Comparison of ENCODE assay signal across 22 mouse cellular contexts in genomic region chr17:4133678-4134077, GRCm38 (mm10).
A peak's percentile ranks its signal among the peaks of the same experiment; 100 is the strongest.
DNase-seq lines count a peak whose midpoint lies in the region; ATAC-seq and TF ChIP-seq lines count a peak whose summit lies in the region.
"Had no signal": no experiment of that assay in that cellular context is flagged by ENCODE, and none has a peak within 500 bp of the region (broad histone marks: within the 10 kb centered on the region; RNA-seq: fewer than 3 reads in every experiment).

No protein-coding gene starts in this region.

- 37% methylated on average over 3 of the region's 3 CpGs for WGBS in heart, adult 2 months
- WGBS in heart, embryonic 13.5 days, result 40% methylated on average over 3 of the region's 3 CpGs
- WGBS in heart, postnatal 0 days, result 24% methylated on average over 3 of the region's 3 CpGs

- DNase-seq in heart, adult 2 months, result no peak
- no peak for DNase-seq in heart, postnatal 14 days
- DNase-seq in Muller cell, postnatal 12 days (ENCODE audit: inconsistent ontology term), result peak; percentile 50
- DNase-seq in heart, postnatal 0 days (ENCODE audit: low spot score), result peak; percentile 83
- DNase-seq in thymus, postnatal 10 days (ENCODE audit: low spot score in 2 of 2), result no peak
- DNase-seq: adrenal gland, adult 8-10 months; adrenal gland, postnatal 36 days; cerebellum, adult 11 months; cerebellum, adult 8-10 months; cerebellum, postnatal 14 days; forebrain, postnatal 0 days; gastrocnemius, adult 2 months; gastrocnemius, postnatal 25 days; kidney, adult 8-10 months had no signal

- TF ChIP-seq POLR2A in heart, adult 2 months (IDR thresholded peaks at IDR 0.05; ENCODE audit: insufficient read depth, low read depth, low read length), result no peak

- H3K27ac ChIP-seq in heart, adult 2 months, result peak overlapping the region; percentile 90
- H3K27ac ChIP-seq in heart, embryonic 13.5 days (replicated peaks), result peak overlapping the region; percentile 59
- peak overlapping the region; percentile 83 for H3K27ac ChIP-seq in heart, postnatal 0 days (ENCODE audit: low read depth)
- H3K27ac ChIP-seq: embryonic facial prominence, embryonic 13.5 days; forebrain, embryonic 13.5 days; gastrocnemius, adult 2 months; hindbrain, embryonic 12.5 days had no signal

- no peak for TF ChIP-seq EP300 in heart, adult 2 months (IDR thresholded peaks at IDR 0.05; ENCODE audit: insufficient read depth, low read depth, low read length)
- no peak for TF ChIP-seq EP300 in heart, postnatal 0 days (IDR thresholded peaks at IDR 0.05; ENCODE audit: low read depth)

- no peaks in the 10 kb centered on the region for H3K79me2 ChIP-seq in heart, adult 2 months (replicated peaks; ENCODE audit: control insufficient read depth, insufficient read depth, low read length)

- intact Hi-C loops in heart, adult 2 months (cut with DNase I), result loop anchor here (5.0 to 10.0 kb wide), 2 partner anchors 39 to 481 kb away; no protein-coding TSS in a partner anchor
- intact Hi-C loops in heart, postnatal 14 days (cut with DNase I), result no loop called here

- H3K9me3 ChIP-seq in heart, embryonic 13.5 days, result no peaks in the 10 kb centered on the region
- no peaks in the 10 kb centered on the region for H3K9me3 ChIP-seq in heart, postnatal 0 days (replicated peaks; ENCODE audit: control insufficient read depth, low read length)
- H3K9me3 ChIP-seq: embryonic facial prominence, embryonic 13.5 days; forebrain, embryonic 13.5 days; hindbrain, embryonic 12.5 days had no signal

- no peak overlapping the region for H3K4me2 ChIP-seq in heart, embryonic 13.5 days
- H3K4me2 ChIP-seq in heart, postnatal 0 days (ENCODE audit: low read depth, low read length), result no peak overlapping the region
- H3K4me2 ChIP-seq: embryonic facial prominence, embryonic 13.5 days; forebrain, embryonic 13.5 days; hindbrain, embryonic 12.5 days had no signal

- no peaks in the 10 kb centered on the region; the same call in 1 of the 2 replicates for H3K36me3 ChIP-seq in heart, adult 2 months (ENCODE audit: control insufficient read depth, insufficient read depth, low read length)
- no peaks in the 10 kb centered on the region for H3K36me3 ChIP-seq in heart, embryonic 13.5 days
- no peaks in the 10 kb centered on the region for H3K36me3 ChIP-seq in heart, postnatal 0 days (replicated peaks; ENCODE audit: control insufficient read depth, insufficient read depth, low read length)
- H3K36me3 ChIP-seq: embryonic facial prominence, embryonic 13.5 days; hindbrain, embryonic 12.5 days had no signal

- H3K4me1 ChIP-seq in heart, adult 2 months (ENCODE audit: control insufficient read depth, insufficient read depth, low read length), result no peaks in the 10 kb centered on the region
- peaks cover 16% of the 10 kb centered on the region for H3K4me1 ChIP-seq in heart, embryonic 13.5 days
- H3K4me1 ChIP-seq in heart, postnatal 0 days (ENCODE audit: control insufficient read depth, insufficient read depth), result peaks cover 14% of the 10 kb centered on the region
- H3K4me1 ChIP-seq: embryonic facial prominence, embryonic 13.5 days; forebrain, embryonic 13.5 days; hindbrain, embryonic 12.5 days had no signal

- H3K27me3 ChIP-seq in heart, adult 2 months (ENCODE audit: control insufficient read depth, insufficient read depth, low read length), result no peaks in the 10 kb centered on the region
- no peaks in the 10 kb centered on the region for H3K27me3 ChIP-seq in heart, embryonic 13.5 days (replicated peaks)
- no peaks in the 10 kb centered on the region for H3K27me3 ChIP-seq in heart, postnatal 0 days (ENCODE audit: control insufficient read depth, insufficient read depth, low read length)
- H3K27me3 ChIP-seq: embryonic facial prominence, embryonic 13.5 days; forebrain, embryonic 13.5 days; hindbrain, embryonic 12.5 days had no signal

- no peak for ATAC-seq in heart, embryonic 13.5 days (ENCODE audit: extremely low read depth, insufficient number of reproducible peaks, low FRiP score, low TSS enrichment)
- peak; percentile 85 for ATAC-seq in heart, postnatal 0 days (ENCODE audit: insufficient read depth, low read depth)
- ATAC-seq in cerebellum, adult (ENCODE audit: insufficient number of reproducible peaks, low FRiP score, low TSS enrichment), result no peak
- ATAC-seq: forebrain, embryonic 13.5 days; forebrain, postnatal 0 days; hindbrain, embryonic 16.5 days; inflammation-experienced regulatory T-cells, adult 6 months; intestine, postnatal 0 days had no signal

- no peak for TF ChIP-seq CTCF in heart, adult 2 months (IDR thresholded peaks at IDR 0.05)
- no peak for TF ChIP-seq CTCF in heart, postnatal 0 days (IDR thresholded peaks at IDR 0.05; ENCODE audit: low read depth)

- no peak overlapping the region for H3K4me3 ChIP-seq in heart, adult 2 months
- no peak overlapping the region for H3K4me3 ChIP-seq in heart, embryonic 13.5 days
- no peak overlapping the region for H3K4me3 ChIP-seq in heart, postnatal 0 days (ENCODE audit: low read depth, low read length)
- H3K4me3 ChIP-seq: embryonic facial prominence, embryonic 13.5 days; forebrain, embryonic 13.5 days; gastrocnemius, adult 2 months; hindbrain, embryonic 12.5 days had no signal

- H3K9ac ChIP-seq in heart, adult 2 months (ENCODE audit: low read depth, low read length), result no peak overlapping the region
- no peak overlapping the region for H3K9ac ChIP-seq in heart, embryonic 13.5 days
- H3K9ac ChIP-seq in heart, postnatal 0 days (replicated peaks; ENCODE audit: low read depth, low read length), result no peak overlapping the region
- H3K9ac ChIP-seq: embryonic facial prominence, embryonic 13.5 days; forebrain, embryonic 13.5 days; forebrain, postnatal 0 days; hindbrain, embryonic 12.5 days had no signal

Comparison
In these comparisons a context has a peak if more than half of its experiments do, and no peak if none do; other contexts are left out.
1. DNase-seq: peak in Muller cell, postnatal 12 days (single experiment) and heart, postnatal 0 days (single experiment); none in heart, adult 2 months (0 of 2), heart, postnatal 14 days (0 of 2) and thymus, postnatal 10 days (0 of 2).
2. Peak in every context shown above with its lines, with median percentiles within 50 percentile points of each other: H3K27ac ChIP-seq.